In genomic region chr10:127162771-127163261, GRCm38 (mm10) we compare ENCODE assay signal across 9 mouse cellular contexts. TPM values are rescaled to one million over a fixed set of nuclear protein-coding genes. Genes with fewer than 3 reads are reported as not detected.
DNase-seq lines count a peak whose midpoint lies in the region; ATAC-seq and TF ChIP-seq lines count a peak whose summit lies in the region.
"Not testable (repeated sequence)": the region's sequence is repeated elsewhere in the genome, so short reads cannot be mapped to it uniquely, and the experiment has no call there.
"Had no signal": no experiment of that assay in that cellular context is flagged by ENCODE, and none has a peak within 500 bp of the region (broad histone marks: within the 10 kb centered on the region; RNA-seq: fewer than 3 reads in every experiment).

No protein-coding gene starts in this region.

- not testable (repeated sequence) for H3K27me3 ChIP-seq in small intestine, adult 2 months (ENCODE audit: control insufficient read depth, insufficient read depth, low read length); thymus, adult 2 months (ENCODE audit: control insufficient read depth, insufficient read depth, low read length)

- peak; percentile 40 for ATAC-seq in granulocyte monocyte progenitor cell, adult 5-6 weeks (replicated peaks; ENCODE audit: poor library complexity, severe bottlenecking)
- peak; percentile 49 for ATAC-seq in monocyte, adult 5-6 weeks (replicated peaks; ENCODE audit: insufficient number of reproducible peaks, low FRiP score, low TSS enrichment, poor library complexity, severe bottlenecking)

- H3K36me3 ChIP-seq in small intestine, adult 2 months (ENCODE audit: control insufficient read depth, insufficient read depth, low read length); thymus, adult 2 months (ENCODE audit: control insufficient read depth, insufficient read depth, low read length): not testable (repeated sequence)

- H3K27ac ChIP-seq in left cerebral cortex, adult 2 months: peak overlapping the region; percentile 95
- peak overlapping the region; percentile 90 for H3K27ac ChIP-seq in small intestine, adult 2 months (ENCODE audit: insufficient read depth, low read depth, low read length)
- peak overlapping the region; percentile 85 for H3K27ac ChIP-seq in thymus, adult 2 months (ENCODE audit: control insufficient read depth, insufficient read depth, low read length)

- peaks cover 19% of the 10 kb centered on the region; the same call in 1 of the 2 replicates for H3K4me1 ChIP-seq in small intestine, adult 2 months (ENCODE audit: control insufficient read depth, insufficient read depth, insufficient read length, low read length)
- peaks cover 31% of the 10 kb centered on the region for H3K4me1 ChIP-seq in thymus, adult 2 months (replicated peaks; ENCODE audit: control insufficient read depth, insufficient read depth, low read length)

- WGBS in small intestine, adult 2 months: 79% methylated on average over 7 of the region's 7 CpGs
- 0% methylated on average over 7 of the region's 7 CpGs for WGBS in thymus, adult 2 months

- H3K4me3 ChIP-seq in left cerebral cortex, adult 2 months; small intestine, adult 2 months (ENCODE audit: low read depth, low read length); thymus, adult 2 months (ENCODE audit: control insufficient read depth, insufficient read depth, low read length): not testable (repeated sequence)

- not testable (repeated sequence) for TF ChIP-seq CTCF in left cerebral cortex, adult 2 months (IDR thresholded peaks at IDR 0.05); small intestine, adult 2 months (IDR thresholded peaks at IDR 0.05; ENCODE audit: extremely low read depth, insufficient read length, insufficient replicate concordance, low read depth, low read length); thymus, adult 2 months (IDR thresholded peaks at IDR 0.05; ENCODE audit: borderline replicate concordance, control insufficient read depth, extremely low read depth, insufficient read depth, low read length, poor library complexity)

- not testable (repeated sequence) for TF ChIP-seq POLR2A in small intestine, adult 2 months (IDR thresholded peaks at IDR 0.05; ENCODE audit: low read depth, low read length); thymus, adult 2 months (IDR thresholded peaks at IDR 0.05; ENCODE audit: control insufficient read depth, extremely low read depth, insufficient read depth, low read length, poor library complexity)

- peak; percentile 82 to 85 for DNase-seq in CD8-positive naive resting alpha-beta T cell, adult 2 months (ENCODE audit: low read depth in 2 of 2, low spot score in 2 of 2)
- peak; percentile 88 for DNase-seq in brain, adult 2 months (ENCODE audit: low read depth, low spot score)
- DNase-seq in left cerebral cortex, adult 2 months (ENCODE audit: extremely low spot score in 1 of 2, low spot score in 2 of 2): not testable (repeated sequence)
- DNase-seq in thymus, adult 2 months: peak; percentile 65
- DNase-seq in thymus, postnatal 4 days: peak; percentile 61

- intact Hi-C loops in left cerebral cortex, adult 2 months (cut with DNase I): not testable (repeated sequence)

RNA-seq across cellular contexts. Expression of gene B4galnt1, which starts 2.2 kb away (rescaled TPM):
- total RNA-seq in granulocyte monocyte progenitor cell, adult 5-6 weeks (2014; fragmentation: Nextera tagmentation): 288 and 308 TPM in 2 replicates
- 141 and 161 TPM in 2 replicates for total RNA-seq in granulocyte monocyte progenitor cell, adult 5-6 weeks (2017)
- 100 to 1,000 TPM; 122 to 125 TPM for total RNA-seq in left cerebral cortex, adult 2 months (2021)
- 166 to 275 TPM (median 211 TPM) in 3 replicates for total RNA-seq in monocyte, adult 5-6 weeks (2017)
- polyA plus RNA-seq in small intestine, adult 2 months (2012; rRNA removed): 228 and 484 TPM in 2 replicates
- 196 and 239 TPM in 2 replicates for polyA plus RNA-seq in thymus, adult 2 months (2012; rRNA removed)

RNA-seq across cellular contexts. Expression of gene Slc26a10, which starts 17.6 kb away (rescaled TPM):
- 0.15 TPM in 1 of 2 replicates, not detected in the other for total RNA-seq in granulocyte monocyte progenitor cell, adult 5-6 weeks (2014; fragmentation: Nextera tagmentation)
- 0.26 and 0.88 TPM in 2 replicates for total RNA-seq in granulocyte monocyte progenitor cell, adult 5-6 weeks (2017)
- total RNA-seq in left cerebral cortex, adult 2 months (2021): 1 to 10 TPM; 3.8 TPM
- total RNA-seq in monocyte, adult 5-6 weeks (2017): 3.2 to 4.2 TPM (median 3.5 TPM) in 3 replicates
- polyA plus RNA-seq in small intestine, adult 2 months (2012; rRNA removed): 0.56 and 0.85 TPM in 2 replicates
- 3.6 and 6.4 TPM in 2 replicates for polyA plus RNA-seq in thymus, adult 2 months (2012; rRNA removed)
- polyA plus RNA-seq: erythroblast, embryonic 14.5 days had no signal

RNA-seq across cellular contexts. Expression of gene Arhgef25, which starts 27.1 kb away (rescaled TPM):
- 3.2 TPM in 1 of 2 replicates, not detected in the other for total RNA-seq in granulocyte monocyte progenitor cell, adult 5-6 weeks (2014; fragmentation: Nextera tagmentation)
- 0.15 and 0.95 TPM in 2 replicates for total RNA-seq in granulocyte monocyte progenitor cell, adult 5-6 weeks (2017)
- 100 to 1,000 TPM; 198 to 208 TPM for total RNA-seq in left cerebral cortex, adult 2 months (2021)
- total RNA-seq in monocyte, adult 5-6 weeks (2017): 1.9 TPM in 1 of 3 replicates, not detected in the others
- polyA plus RNA-seq in small intestine, adult 2 months (2012; rRNA removed): 8.8 and 10.4 TPM in 2 replicates
- 4.2 and 5.6 TPM in 2 replicates for polyA plus RNA-seq in thymus, adult 2 months (2012; rRNA removed)

RNA-seq across cellular contexts. Expression of gene Dtx3, which starts 32.7 kb away (rescaled TPM):
- 51.9 and 54.4 TPM in 2 replicates for total RNA-seq in granulocyte monocyte progenitor cell, adult 5-6 weeks (2014; fragmentation: Nextera tagmentation)
- 17.9 and 19.9 TPM in 2 replicates for total RNA-seq in granulocyte monocyte progenitor cell, adult 5-6 weeks (2017)
- total RNA-seq in left cerebral cortex, adult 2 months (2021): 100 to 1,000 TPM; 207 to 223 TPM
- 3.8 to 17.3 TPM (median 8.8 TPM) in 3 replicates for total RNA-seq in monocyte, adult 5-6 weeks (2017)
- polyA plus RNA-seq in small intestine, adult 2 months (2012; rRNA removed): 24.0 and 35.3 TPM in 2 replicates
- 222 and 263 TPM in 2 replicates for polyA plus RNA-seq in thymus, adult 2 months (2012; rRNA removed)

RNA-seq across cellular contexts. Expression of gene Os9, which starts 41.9 kb away (rescaled TPM):
- total RNA-seq in granulocyte monocyte progenitor cell, adult 5-6 weeks (2014; fragmentation: Nextera tagmentation): 73.3 and 80.0 TPM in 2 replicates
- 202 and 218 TPM in 2 replicates for total RNA-seq in granulocyte monocyte progenitor cell, adult 5-6 weeks (2017)
- 100 to 1,000 TPM; 109 to 114 TPM for total RNA-seq in left cerebral cortex, adult 2 months (2021)
- 253 to 285 TPM (median 262 TPM) in 3 replicates for total RNA-seq in monocyte, adult 5-6 weeks (2017)
- polyA plus RNA-seq in small intestine, adult 2 months (2012; rRNA removed): 59.8 and 117 TPM in 2 replicates
- 97.0 and 106 TPM in 2 replicates for polyA plus RNA-seq in thymus, adult 2 months (2012; rRNA removed)

Comparison
In these comparisons a context has a peak if more than half of its experiments do, and no peak if none do; other contexts are left out.
1. RNA of gene Arhgef25, which starts 27.1 kb away (total RNA-seq): 198 to 208 TPM in left cerebral cortex, adult 2 months; 0.15 to 3.2 TPM in granulocyte monocyte progenitor cell, adult 5-6 weeks and 1.9 TPM in monocyte, adult 5-6 weeks; every median in the first group is over 10 times any median in the second.
2. Peak in every context shown above with its lines, with median percentiles within 50 percentile points of each other: H3K27ac ChIP-seq.